Comparison of ENCODE assay signal across 16 mouse cellular contexts in genomic region chr11:54050205-54050604, GRCm38 (mm10). TPM values are rescaled to one million over a fixed set of nuclear protein-coding genes. Genes with fewer than 3 reads are reported as not detected.
"Had no signal": no experiment of that assay in that cellular context is flagged by ENCODE, and none has a peak within 500 bp of the region (broad histone marks: within the 10 kb centered on the region; RNA-seq: fewer than 3 reads in every experiment).

No protein-coding gene starts in this region.

- H3K4me1 ChIP-seq: intestine, embryonic 15.5 days; lung, embryonic 15.5 days; neural tube, embryonic 15.5 days had no signal

- H3K36me3 ChIP-seq: liver, embryonic 13.5 days; lung, embryonic 15.5 days; neural tube, embryonic 15.5 days had no signal

- DNase-seq: kidney, postnatal 10 days; kidney, postnatal 4 days; liver; liver, embryonic 13.5 days; liver, postnatal 0 days; lung, postnatal 14 days; midbrain, embryonic 14.5 days; spleen, adult 18-20 months; thymus, adult 2 months; thymus, postnatal 25 days had no signal

- H3K9me3 ChIP-seq: intestine, embryonic 15.5 days; limb, embryonic 12.5 days; liver, embryonic 13.5 days; lung, embryonic 15.5 days; neural tube, embryonic 15.5 days had no signal

- H3K27ac ChIP-seq: intestine, embryonic 15.5 days; limb, embryonic 12.5 days; liver, embryonic 13.5 days; lung, embryonic 15.5 days; neural tube, embryonic 15.5 days had no signal

- ATAC-seq: intestine, embryonic 15.5 days; liver, postnatal 0 days had no signal

- H3K4me2 ChIP-seq: intestine, embryonic 15.5 days; limb, embryonic 12.5 days; liver, embryonic 13.5 days; lung, embryonic 15.5 days; neural tube, embryonic 15.5 days had no signal

- H3K9ac ChIP-seq: intestine, embryonic 15.5 days; limb, embryonic 12.5 days; liver, embryonic 13.5 days; liver, postnatal 0 days; lung, embryonic 15.5 days; neural tube, embryonic 15.5 days had no signal

- H3K4me3 ChIP-seq: intestine, embryonic 15.5 days; limb, embryonic 12.5 days; liver, embryonic 13.5 days; lung, embryonic 15.5 days; myocyte; neural tube, embryonic 15.5 days had no signal

- H3K27me3 ChIP-seq: intestine, embryonic 15.5 days; limb, embryonic 12.5 days; lung, embryonic 15.5 days; neural tube, embryonic 15.5 days had no signal

RNA-seq across cellular contexts. Expression of gene Pdlim4, which starts 18.6 kb away (rescaled TPM):
- total RNA-seq: megakaryocyte-erythroid progenitor cell, adult 5-6 weeks had no signal
